Mouse (Mus musculus) spleen, postnatal 10 days (tissue): ENCODE measurements around the gene Tbc1d20.

Experiments
- DNase-seq, 2 experiments: peaks; one replicate each; pipeline ENCODE4 v3.0.0; 2021 to 2022; ENCODE audit warnings: low spot score in 2 of 2

Tbc1d20 gene

DNA sequence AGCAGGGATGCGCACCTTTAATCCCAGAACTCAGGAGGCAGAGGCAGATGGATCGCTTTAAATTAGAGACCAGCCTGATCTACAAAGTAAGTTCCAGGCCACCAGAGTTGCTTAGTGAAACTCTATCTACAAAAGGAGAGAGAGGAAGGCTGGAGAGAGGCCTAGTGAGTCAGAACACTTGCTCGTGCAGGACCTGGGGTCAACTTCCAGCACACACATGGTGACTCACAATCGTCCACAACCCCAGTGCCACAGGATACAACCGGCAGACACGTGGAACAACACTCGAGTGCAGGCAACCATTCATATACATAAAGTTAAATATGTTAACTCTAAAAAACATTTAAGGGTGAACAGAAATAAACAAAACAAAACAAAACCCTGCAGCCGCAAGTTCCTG lies 33.0 kb downstream of the Tbc1d20 start:
- DNase-seq: no peak

DNA sequence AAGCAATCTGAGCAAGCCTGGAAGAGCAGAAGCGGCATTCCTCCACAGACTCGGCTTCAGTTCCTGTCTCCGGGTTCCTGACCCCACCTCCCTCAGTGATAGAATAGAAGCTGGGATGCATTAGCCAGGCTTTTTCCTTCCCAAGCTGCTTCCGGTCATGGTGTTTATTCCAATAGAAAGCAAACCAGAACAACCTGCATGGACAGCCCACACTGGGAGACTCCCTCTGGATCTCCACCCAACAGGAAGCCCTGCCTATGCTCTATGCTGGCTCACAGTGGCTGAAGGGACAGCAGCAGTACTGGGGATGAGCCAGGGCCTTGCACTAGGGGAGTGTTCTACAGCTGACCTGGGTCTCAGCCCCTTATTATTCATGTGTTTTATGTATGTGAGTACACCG lies 34.4 kb downstream of the Tbc1d20 start:
- no peak for DNase-seq

DNA sequence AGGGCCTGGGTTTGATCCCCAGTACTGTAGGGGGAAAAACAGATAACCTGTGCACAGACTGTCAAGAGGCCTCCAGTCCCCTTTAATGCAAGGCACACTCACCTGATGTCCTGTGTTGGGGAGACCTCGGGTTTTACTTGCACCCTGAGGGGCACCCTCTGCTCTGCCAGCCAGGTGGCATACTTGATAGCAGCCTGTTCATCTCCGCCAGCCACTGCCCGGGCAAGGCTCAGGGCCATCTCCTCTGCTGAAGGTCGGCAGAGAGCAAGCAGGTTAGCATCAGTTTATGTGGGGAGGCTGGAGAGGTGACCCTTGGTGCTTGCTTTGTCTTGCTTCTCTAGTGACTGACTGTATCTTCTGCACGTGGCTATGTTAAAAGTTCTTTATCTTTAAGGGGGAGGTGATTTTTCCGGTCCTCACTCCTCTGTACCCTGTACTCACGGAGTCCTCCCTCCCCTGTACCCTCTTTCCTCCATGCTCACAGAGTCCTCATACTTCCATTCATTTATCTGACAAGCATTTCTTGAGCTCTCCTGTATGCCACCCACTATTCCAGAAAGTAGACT lies 37.3 kb downstream of the Tbc1d20 start:
- DNase-seq: peak; percentile 24 to 54

DNA sequence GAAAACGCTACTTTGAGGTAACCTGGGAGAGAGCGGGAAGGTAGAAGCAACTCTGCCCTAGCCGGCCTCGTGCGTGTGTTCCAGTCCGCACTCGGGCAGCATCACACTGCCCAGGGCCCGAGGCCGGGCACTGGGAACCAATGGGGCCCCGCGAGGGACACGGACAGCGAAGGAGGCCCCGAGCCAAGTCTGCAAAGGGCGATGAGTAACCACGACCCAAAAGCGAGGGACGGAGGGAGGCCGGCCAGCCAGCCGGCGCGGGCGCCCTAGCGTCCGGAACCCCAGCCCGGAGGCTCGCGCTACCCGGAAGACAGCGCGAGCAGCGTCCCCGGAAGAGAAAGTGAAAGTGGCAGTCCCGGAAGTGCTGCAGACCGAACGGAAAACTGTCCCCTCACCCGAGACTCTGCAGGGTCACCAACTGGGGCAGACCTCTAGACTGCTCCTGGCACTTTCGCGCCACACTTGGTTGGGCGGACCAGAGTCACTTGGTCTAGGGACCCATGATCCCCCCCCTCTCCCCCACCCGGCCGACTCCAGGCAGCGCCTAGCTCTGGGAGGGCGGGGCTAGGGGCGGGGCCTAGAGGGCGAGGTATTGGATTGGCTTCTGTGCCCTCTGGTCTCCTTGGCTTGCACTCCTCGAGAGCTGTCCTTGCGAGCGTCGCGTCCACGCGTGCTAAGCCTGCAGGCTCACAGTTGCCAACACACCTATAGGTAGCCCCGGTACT lies 38.6 kb downstream of the Tbc1d20 start, which contains the start of gene Rbck1:
TSS of gene Rbck1 (minus strand) at position 553 of the 725 bp plus-strand sequence.
- DNase-seq: peak; percentile 88 to 93

DNA sequence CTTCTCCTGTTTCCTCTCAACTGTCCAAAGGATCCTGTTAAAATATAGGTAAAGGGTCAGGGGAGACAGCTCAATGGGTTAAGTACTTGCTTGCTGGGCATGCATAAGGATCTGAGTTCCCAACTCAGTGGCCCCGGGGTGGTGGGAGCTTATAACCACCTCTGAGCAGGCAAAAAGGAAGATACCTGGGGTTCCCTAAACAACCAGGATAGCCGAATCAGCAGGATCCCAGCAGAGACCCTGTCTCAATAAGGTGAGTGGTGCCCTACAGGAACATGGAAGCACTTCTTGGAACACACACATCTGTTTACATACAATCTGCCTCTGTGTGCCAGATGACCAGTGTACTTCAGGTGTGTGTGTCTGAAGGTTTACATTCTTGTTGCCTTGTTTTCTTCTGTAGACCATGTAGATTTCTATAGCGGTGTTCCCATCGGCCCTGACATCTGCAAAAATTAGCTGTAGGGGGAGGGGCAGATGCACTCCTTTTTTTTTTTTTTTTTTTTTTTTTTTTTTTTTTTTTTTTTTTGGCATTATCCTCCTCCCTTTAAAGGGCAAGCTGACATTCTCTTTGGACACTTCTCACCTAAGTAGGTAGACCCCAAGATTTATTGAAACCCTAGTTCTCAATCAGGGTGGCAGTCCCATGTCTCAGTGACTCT lies 39.8 kb downstream of the Tbc1d20 start:
- no peak for DNase-seq

DNA sequence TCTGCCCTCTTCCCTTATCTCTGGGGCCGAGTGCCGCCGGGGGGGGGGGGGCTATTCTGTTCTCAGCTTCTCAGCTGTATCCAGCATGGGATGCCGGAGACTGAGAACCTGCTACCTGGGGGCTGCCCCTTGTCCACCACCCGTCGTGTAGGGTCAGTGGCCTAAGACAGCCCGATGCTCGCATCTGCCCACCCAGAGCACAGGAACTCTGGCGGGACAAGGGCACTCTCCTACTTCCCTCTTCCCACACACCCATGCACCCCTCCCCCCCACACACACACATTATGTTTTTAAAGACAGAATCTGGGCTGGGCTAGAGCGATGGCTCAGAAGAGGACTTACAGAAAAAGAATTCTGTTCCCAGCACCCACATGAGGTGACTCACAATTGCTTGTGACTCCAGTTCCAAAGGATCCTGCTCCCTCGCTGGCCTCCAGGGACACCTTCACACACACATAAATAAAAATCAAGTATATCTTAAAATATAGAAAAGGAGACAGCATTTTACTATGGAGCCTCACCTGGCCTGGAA lies 41.7 kb downstream of the Tbc1d20 start:
- DNase-seq: no peak

DNA sequence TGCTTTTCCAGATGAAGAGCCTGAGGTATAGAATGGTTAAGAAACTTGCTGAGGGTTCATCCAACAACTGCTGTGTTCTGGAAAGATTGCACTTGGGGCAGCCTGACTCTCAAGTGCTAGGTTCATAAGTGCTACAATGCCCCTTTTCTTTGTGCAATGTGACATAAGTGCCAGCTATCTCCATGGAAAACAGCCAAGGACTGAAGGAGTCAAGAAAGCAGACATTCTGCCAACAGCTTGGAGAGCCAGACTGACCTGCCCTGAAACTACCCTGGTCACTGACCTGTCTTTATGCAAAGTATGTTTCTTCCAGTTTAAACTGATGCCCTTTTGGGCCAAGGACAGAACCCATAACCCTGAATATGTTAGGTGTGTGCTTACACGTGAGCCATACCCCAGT lies 43.2 kb downstream of the Tbc1d20 start:
- DNase-seq: no peak

DNA sequence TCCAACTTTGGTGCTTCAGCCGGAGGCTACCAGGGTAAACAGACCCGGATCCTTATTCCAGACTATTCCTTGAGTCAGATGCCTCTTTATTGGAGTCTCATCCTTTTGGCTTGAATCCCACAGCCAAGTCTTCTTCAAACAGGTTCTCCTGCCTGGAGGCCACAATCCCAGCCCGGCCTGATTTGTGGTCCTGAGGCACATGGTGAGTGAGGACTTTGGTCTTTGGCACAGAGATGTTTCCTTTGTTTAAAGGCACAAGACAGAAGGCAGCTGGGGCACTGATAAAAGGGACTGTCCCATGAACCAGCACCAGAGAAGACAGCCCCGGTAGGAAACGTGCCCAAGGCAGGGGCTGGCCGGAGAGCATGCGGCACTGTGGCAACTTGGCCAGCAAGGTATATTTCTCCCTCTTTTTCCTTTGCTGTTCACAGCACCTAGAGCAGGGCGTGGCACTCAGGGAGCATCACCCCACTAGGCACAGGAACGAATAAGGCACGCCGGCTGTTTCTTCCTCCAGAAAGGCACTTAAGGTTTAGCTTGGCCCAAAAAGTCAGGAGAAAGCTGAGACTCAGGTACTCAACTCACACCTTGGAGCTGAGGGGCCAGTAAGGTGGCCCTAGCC lies 44.1 kb downstream of the Tbc1d20 start:
- no peak for DNase-seq

DNA sequence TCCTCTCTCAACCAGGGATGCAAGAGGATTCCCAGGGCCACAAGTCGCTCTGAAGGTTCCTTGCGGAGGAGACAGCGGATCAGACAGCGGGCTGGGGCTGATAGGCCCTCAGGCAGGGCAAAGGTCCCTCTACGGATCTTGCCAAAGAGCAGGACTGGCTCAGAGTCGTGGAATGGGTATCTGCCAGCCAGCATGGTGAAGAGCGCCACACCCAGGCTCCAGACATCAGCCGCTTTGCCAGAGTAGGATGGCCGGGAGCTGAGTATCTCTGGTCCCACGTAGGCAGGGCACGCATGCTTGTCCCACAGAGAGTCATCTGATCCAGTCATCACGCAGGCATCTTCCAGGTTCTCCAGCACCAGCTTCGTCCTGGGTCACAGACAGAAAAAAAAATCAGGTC lies 44.7 kb downstream of the Tbc1d20 start:
- DNase-seq: no peak

DNA sequence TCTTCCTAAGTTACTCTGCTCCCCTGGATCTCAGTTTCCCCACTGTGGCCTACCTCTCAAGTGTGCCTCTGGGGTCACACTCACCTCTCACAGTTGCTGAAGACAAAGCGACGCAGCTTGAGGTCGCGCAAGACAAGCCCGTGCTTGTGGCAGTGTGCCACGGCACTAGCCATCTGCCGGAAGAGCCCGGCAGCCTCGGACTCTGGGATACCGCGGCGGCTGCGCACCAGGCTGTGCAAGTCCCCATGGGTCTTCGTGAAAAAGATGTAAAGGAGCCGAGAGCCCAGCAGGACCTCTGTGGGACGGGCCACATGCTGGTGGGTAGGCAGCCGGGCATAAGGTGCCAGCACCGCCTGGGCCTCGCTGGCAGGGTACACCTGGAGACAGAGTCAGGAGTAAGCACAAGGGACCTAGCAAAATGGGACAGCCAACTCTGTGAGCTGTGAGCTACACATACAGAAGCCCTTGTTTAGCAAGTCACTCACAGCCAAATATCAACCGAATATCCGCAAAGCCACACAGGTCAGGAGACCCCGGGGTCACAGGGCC lies 46.1 kb downstream of the Tbc1d20 start:
- no peak for DNase-seq

DNA sequence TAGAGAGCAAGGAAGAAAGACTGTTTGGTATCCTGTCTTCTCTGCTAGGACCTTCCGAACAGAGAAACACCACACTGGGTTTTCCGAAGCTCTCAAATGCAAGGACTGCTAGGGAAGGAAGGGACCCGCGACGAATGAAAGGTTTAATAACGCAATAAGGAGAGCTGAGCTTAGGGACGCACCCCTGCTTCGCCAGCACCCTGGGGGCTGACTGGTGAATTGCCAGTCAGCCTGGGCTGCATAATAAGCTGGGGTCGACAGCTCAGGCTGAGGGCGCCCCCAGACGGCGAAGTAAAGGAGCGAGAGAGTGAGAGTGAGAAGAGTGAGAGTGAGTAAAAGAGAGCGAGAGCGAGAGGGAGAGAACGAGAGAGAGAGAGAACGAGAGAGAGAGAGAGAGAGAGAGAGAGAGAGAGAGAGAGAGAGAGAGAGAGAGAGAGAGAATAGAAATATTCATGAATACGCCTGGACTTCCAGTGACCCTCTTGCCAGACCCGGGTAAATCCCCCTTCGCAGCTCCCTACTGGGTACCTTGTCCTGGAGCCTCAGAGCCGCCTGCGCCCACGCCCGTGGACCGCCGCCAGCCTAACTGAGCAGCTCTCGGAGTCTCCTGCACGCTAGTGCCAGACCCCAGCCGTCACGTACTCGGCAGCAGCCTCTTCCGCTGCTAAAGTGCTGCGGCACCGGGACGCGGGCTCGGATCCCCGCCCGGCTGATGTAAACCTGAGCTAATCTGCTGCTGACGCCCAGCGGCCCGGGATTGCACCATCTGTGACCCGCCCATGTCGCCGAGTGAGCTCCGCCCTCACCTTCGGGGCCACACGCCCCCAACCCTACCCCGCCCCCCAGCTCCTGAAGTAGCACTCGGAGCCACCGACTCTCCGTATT lies 49.9 kb downstream of the Tbc1d20 start, which contains the start of gene Trib3:
TSS of gene Trib3 (minus strand) at position 704 of the 885 bp plus-strand sequence.
- peak; percentile 64 to 90 for DNase-seq

DNA sequence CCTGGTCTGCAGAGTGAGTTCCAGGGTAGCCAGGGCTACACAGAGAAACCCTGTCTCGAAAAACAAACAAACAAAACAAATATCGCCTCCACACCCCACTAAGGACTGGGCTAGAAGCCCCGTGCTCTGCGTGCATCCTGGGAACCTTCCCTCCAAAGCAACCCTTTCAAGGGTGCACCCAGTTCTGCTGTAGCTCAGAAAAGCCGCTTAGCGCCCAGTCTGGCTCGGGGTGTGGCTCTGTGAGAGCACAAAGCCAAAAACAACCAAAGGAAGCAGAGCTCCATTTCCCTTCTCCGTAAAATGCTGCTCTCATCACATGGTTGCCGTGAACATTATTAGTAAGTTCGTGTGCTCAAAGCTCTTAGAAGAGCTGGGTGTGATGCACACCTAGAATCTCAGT lies 50.7 kb downstream of the Tbc1d20 start:
- no peak for DNase-seq

DNA sequence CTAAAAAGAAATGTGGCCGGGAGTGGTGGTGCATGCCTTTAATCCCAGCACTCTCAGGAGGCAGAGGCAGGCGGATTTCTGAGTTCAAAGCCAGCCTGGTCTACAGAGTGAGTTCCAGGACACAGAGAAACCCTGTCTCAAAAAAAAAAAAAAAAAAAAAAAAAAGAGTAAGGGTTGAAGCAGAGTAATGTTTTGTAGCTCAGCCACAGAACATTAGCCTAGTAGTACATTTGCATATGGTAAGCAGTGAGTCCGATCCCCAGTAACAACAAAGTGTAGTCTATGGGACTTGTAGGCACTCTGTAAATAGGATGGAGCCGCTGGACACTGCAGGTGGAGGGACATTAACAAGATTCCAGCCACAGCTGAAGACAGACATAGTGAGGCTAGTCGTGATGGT lies 51.3 kb downstream of the Tbc1d20 start:
- DNase-seq: no peak

DNA sequence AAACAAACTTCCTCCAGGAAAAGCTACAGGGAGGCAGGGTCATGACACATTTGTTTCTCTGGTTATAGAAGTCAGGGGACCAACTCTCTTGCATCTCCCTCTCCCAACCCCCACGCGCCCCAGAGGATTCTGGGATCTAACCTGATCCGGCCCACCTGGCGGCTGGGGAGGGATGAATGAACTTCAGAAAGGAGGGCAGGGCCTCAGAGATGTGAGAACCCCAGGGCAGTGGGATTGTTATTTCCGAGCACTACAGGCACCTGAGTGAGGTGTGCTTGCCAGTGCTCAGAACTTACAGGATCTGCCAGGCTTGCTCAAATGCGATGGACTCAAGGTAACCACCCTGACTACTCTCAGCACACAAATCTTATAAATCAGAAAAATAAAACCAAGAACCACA lies 51.8 kb downstream of the Tbc1d20 start:
- DNase-seq: no peak

DNA sequence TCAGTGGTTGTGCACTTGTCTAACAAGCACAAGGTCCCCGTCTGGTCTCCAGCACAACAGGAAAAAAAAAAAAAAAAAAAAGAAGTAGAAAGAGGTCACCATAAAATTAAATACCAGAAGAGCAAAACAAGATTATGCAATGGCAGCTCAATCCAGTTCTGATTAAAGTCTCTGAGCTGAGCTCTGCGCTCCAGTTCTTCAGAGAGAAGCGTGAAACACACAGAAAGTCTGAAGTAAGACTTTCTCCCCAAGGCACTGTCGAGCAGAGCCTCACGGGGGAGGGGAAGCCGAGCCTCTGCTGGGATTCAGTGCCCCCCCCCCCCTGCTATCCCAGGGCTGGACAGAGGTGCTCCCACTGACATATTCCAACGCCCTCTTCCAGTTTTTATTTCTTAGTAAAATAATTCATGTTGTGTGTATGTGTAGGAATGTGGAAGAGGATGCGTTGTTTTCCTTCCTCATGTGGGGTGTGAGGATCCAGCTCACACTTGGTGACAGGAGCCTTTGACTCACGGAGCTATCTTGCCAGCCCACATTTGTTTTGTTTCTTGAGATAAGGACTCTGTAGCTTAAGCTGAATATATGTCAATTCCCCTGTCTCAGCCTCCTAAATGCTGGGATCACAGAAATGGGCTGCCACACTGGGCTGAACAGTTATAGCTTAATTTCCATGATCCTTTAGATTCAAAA lies 53.3 kb downstream of the Tbc1d20 start:
- no peak for DNase-seq

DNA sequence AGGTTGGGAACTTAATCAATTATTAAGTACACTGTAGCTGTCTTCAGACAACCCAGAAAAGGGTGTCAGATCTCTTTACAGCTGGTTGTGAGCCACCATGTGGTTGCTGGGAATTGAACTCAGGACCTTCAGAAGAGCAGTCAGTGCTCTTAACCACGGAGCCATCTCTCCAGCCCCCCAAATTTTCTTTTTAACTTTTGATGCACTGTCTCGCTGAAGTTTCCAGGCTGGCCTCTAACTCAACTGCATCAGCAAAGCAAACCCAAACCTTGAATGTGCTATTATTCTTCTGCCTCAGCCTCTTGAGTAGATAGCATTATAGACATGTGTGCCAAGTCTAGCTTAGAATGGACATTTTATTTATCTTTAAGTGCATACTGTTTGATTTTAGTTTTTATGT lies 54.1 kb downstream of the Tbc1d20 start:
- no peak for DNase-seq

DNA sequence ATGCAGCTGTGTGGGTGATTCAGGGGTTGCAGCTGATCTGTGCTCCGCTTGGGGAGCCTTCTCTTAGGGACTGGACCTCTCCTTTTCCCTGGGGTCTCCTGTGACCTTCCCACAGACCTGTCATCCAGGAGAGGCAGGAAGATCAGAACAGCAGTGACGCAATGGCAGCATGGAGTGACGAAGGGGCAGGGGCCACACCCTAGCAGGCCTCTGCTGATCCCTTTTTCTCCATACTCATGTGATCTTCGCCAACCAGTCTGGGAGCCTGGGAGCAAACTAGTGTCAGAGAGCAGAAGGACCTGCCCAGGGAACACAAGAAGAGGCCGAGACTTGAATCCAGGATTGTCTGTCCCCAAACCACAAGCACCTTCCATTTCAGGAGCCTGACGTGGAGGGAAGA lies 55.6 kb downstream of the Tbc1d20 start:
- no peak for DNase-seq

DNA sequence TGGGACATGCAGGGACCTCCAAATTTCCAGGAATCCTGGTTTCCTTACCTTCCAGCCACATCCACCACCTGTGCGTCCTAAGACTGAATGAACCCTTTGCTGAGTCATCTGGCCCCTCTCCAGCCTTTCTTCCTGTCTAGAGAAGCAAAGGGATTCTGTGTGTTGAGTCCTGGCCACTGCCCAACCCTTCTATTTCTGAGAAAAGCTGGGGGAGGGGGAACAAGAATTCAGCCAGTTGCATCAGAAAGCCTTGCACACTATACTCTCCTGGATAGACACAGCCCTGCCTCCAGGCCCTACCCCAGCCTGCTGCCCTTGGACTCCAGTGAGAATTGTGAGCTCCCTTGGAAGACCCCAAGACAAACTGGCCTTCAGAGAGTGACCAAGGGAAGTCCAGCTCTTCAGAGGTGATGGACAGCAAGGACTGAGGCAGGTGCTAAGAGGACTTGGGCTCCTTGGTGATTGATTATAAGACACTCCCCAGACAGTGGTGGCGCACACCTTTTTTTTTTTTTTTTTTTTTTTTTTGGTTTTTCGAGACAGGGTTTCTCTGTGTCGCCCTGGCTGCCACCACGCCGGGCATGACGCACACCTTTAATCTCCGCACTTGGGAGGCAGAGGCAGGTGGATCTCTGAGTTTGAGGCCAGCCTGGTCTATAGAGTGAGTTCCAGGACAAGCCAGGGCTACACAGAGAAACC lies 56.4 kb downstream of the Tbc1d20 start:
- DNase-seq: no peak

DNA sequence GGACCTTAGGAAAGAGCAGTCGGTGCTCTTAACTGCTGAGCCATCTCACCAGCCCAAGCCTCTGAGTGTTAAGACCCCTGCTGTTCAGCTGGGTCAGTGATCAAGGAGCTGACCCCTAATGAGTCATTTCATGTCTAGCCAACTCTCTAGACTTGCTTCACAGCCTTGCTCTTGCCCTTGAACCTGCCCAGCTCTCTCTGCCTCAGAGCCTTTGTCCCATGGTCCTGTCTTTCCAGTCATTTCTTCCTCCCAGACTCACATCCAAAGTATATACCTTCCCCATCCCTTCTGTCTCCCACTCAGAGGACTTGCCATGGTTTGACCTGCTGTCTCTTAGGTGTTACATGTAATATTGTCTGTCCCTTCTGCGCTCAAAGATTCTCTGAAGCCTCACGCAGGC lies 63.6 kb downstream of the Tbc1d20 start:
- DNase-seq: no peak

DNA sequence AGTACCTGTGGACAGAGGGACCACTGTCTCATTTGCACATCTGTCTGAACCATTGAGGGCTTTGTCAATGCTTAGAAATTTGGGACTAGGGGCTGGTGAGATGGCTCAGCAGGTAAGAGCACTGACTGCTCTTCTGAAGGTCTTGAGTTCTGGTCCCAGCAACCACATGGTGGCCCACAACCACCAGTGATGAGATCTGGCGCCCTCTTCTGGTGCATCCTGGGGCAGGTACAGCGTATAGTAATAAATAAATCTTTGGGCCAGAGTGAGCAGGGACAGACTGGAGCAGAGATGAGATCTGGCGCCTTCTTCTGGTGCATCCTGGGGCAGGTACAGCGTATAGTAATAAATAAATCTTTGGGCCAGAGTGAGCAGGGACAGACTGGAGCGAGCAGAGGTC lies 65.3 kb downstream of the Tbc1d20 start:
- DNase-seq: peak in 1 of 2 experiments; percentile 51
